Mouse (Mus musculus): ENCODE results near the gene Gm3149. TPM values are rescaled to one million over a fixed set of nuclear protein-coding genes. Genes with fewer than 3 reads are reported as not detected.
"Not testable (repeated sequence)": the region's sequence is repeated elsewhere in the genome, so short reads cannot be mapped to it uniquely, and the experiment has no call there.

The Gm3149 gene
- not detected in 2 replicates for polyA plus RNA-seq (2015; fragmentation: Nextera tagmentation; extraction: Ambion mirVana)

GRCm38 (mm10) chr14:4316983-4317382, at the start of gene Gm3149:
TSS of gene Gm3149 (plus strand) at chr14:4317283.
- not testable (repeated sequence) for H3K4me3 ChIP-seq; ATAC-seq (replicated peaks; ENCODE audit: insufficient number of reproducible peaks, insufficient read depth, low FRiP score, low read depth); H3K9ac ChIP-seq; H3K4me2 ChIP-seq; H3K9me3 ChIP-seq (replicated peaks); H3K27ac ChIP-seq; H3K27me3 ChIP-seq; H3K36me3 ChIP-seq; H3K4me1 ChIP-seq (replicated peaks)
- no CpG with 5 or more reads among the region's 1 CpGs for WGBS

DNA sequence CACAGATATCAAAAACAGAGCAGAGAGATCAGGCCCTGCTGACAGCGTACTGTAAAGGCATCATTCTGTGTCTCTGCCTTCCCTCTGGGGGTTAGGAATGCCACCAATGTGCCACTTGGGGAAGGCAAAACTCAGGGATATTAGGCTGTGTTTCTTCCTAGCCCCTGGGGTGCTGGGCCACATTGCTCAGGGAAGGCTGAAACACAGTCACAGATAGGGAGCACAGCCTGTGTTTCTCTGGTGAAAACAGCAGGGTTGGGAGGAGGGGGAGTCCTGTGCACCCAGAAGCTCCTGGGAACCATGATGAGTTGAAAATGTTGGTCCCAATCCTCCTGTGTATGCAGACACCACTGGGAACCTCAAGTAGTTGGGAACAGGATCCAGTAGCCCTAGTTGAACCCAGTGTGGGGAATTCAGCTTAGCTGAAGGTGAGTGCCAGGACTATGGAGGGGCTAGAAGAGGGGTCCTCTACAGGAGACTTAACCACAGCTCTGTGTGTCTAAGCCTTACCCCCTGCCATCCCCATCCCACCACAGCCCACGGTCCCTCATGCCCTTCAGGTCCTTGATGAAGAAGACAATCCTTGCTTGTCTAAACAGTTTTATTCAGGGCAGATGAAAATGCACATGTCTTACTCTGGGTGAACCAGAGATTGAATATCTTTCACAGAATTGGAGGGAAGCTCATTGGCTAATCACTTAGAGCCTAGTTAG, 47.7 kb upstream of the Gm3149 start:
- not testable (repeated sequence) for H3K4me2 ChIP-seq; H3K4me1 ChIP-seq (replicated peaks); H3K9ac ChIP-seq; H3K27me3 ChIP-seq; ATAC-seq (replicated peaks; ENCODE audit: insufficient number of reproducible peaks, insufficient read depth, low FRiP score, low read depth); H3K27ac ChIP-seq; H3K9me3 ChIP-seq (replicated peaks); H3K36me3 ChIP-seq; H3K4me3 ChIP-seq
- 72% methylated on average over 2 of the region's 2 CpGs for WGBS

DNA sequence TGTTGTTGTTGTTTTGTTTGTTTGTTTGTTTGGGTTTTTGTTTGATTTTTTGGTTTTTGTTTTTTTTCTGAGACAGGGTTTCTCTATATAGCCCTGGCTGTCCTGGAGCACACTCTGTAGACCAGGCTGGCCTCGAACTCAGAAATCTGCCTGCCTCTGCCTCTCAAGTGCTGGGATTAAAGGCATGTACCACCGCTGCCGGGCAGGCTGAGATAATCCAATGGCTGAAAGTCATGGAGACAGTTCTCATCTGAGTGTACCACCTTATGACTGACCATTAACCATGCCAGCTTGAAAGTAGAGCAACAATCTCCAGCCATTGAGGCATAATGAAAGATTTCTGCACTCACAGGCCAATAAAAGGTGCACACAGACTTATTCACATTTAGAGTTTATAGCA, 37.3 kb upstream of the Gm3149 start:
- H3K36me3 ChIP-seq; H3K4me3 ChIP-seq; H3K9me3 ChIP-seq (replicated peaks); ATAC-seq (replicated peaks; ENCODE audit: insufficient number of reproducible peaks, insufficient read depth, low FRiP score, low read depth); H3K9ac ChIP-seq; H3K4me1 ChIP-seq (replicated peaks); H3K27ac ChIP-seq; H3K4me2 ChIP-seq; H3K27me3 ChIP-seq: not testable (repeated sequence)
- 77% methylated on average over 3 of the region's 3 CpGs for WGBS

DNA sequence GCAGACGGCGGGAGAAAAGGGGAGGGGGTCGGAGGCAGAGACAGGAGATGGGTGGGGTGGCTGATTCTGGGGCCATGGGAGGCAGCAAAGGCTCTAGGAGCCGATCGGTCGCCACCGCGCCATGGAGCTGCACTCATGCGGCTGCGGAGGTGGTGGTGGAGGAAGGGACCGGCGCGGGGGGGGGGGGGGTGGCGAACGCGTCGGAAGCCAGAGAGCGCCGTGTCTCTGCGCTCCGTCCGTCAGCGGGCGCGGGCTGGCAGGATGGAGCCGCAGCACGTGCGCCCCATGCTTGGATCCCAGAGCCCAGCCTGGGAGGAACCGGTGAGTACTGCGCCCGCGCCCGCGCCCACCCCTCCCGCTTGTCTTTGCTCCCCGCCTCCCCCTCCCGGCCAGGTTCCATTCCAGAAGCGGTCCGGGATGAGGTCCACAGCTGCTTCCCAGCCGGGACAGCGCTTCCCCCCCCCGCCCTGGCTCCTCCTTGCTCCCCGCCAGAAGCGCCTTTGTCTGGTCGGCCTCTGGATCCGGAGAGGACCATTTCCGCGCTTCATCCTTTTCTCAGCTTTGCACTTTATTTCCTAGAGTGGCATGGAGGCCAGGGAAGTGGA, 17.5 kb downstream of the Gm3149 start, which contains the start of gene 2610042L04Rik:
Gene 2610042L04Rik (plus strand): TSS at position 288 of the 605 bp plus-strand sequence.
- H3K9me3 ChIP-seq (replicated peaks); ATAC-seq (replicated peaks; ENCODE audit: insufficient number of reproducible peaks, insufficient read depth, low FRiP score, low read depth); H3K27me3 ChIP-seq; H3K27ac ChIP-seq; H3K4me1 ChIP-seq (replicated peaks); H3K36me3 ChIP-seq; H3K9ac ChIP-seq: not testable (repeated sequence)
- peak within 1 kb of the TSS; percentile 41 for H3K4me3 ChIP-seq
- WGBS = 2% methylated on average over 23 of the region's 48 CpGs
- H3K4me2 ChIP-seq = peak within 1 kb of the TSS; percentile 73

- not testable (repeated sequence) for H3K27ac ChIP-seq; H3K4me2 ChIP-seq; H3K27me3 ChIP-seq; H3K9me3 ChIP-seq (replicated peaks); ATAC-seq (replicated peaks; ENCODE audit: insufficient number of reproducible peaks, insufficient read depth, low FRiP score, low read depth); H3K36me3 ChIP-seq; H3K9ac ChIP-seq; H3K4me3 ChIP-seq; H3K4me1 ChIP-seq (replicated peaks)
- WGBS = 12% methylated on average over 8 of the region's 8 CpGs
Observed at GRCm38 (mm10) chr14:4335506-4335905, 18.4 kb downstream of the Gm3149 start.

GRCm38 (mm10) chr14:4368991-4369390, 51.9 kb downstream of the Gm3149 start:
- not testable (repeated sequence) for H3K27ac ChIP-seq

GRCm38 (mm10) chr14:4369691-4370090, 52.6 kb downstream of the Gm3149 start:
- not testable (repeated sequence) for H3K4me2 ChIP-seq; H3K27ac ChIP-seq; ATAC-seq (replicated peaks; ENCODE audit: insufficient number of reproducible peaks, insufficient read depth, low FRiP score, low read depth); H3K4me3 ChIP-seq; H3K4me1 ChIP-seq (replicated peaks); H3K9ac ChIP-seq; H3K36me3 ChIP-seq; H3K9me3 ChIP-seq (replicated peaks); H3K27me3 ChIP-seq
- WGBS = 62% methylated on average over 3 of the region's 3 CpGs

More at GRCm38 (mm10) chr14:4368991-4369390, 51.9 kb downstream of the Gm3149 start:
- not testable (repeated sequence) for H3K9me3 ChIP-seq (replicated peaks); H3K27me3 ChIP-seq; ATAC-seq (replicated peaks; ENCODE audit: insufficient number of reproducible peaks, insufficient read depth, low FRiP score, low read depth); H3K36me3 ChIP-seq; H3K4me3 ChIP-seq; H3K9ac ChIP-seq; H3K4me2 ChIP-seq; H3K4me1 ChIP-seq (replicated peaks)
- WGBS = 80% methylated on average over 3 of the region's 3 CpGs

Other genes with a start within 250 kb of the Gm3149 start
- not detected in 2 replicates for gene Gm3115, start 233.2 kb upstream of the Gm3149 start, polyA plus RNA-seq (2015; fragmentation: Nextera tagmentation; extraction: Ambion mirVana)
- 2.0 TPM in 1 of 2 replicates, not detected in the other for gene Gm8108, start 206.8 kb upstream of the Gm3149 start, polyA plus RNA-seq (2015; fragmentation: Nextera tagmentation; extraction: Ambion mirVana)
- gene Gm3127, start 152.3 kb upstream of the Gm3149 start, polyA plus RNA-seq (2015; fragmentation: Nextera tagmentation; extraction: Ambion mirVana) = not detected in 2 replicates
- 0.18 and 0.23 TPM in 2 replicates for gene Gm2974, start 134.7 kb upstream of the Gm3149 start, polyA plus RNA-seq (2015; fragmentation: Nextera tagmentation; extraction: Ambion mirVana)
- gene Gm3138, start 67.7 kb upstream of the Gm3149 start, polyA plus RNA-seq (2015; fragmentation: Nextera tagmentation; extraction: Ambion mirVana) = not detected in 2 replicates
- 0.16 TPM in 2 replicates for gene 2610042L04Rik, start 17.5 kb downstream of the Gm3149 start, polyA plus RNA-seq (2015; fragmentation: Nextera tagmentation; extraction: Ambion mirVana)
- not detected in 2 replicates for gene Gm3159, start 80.2 kb downstream of the Gm3149 start, polyA plus RNA-seq (2015; fragmentation: Nextera tagmentation; extraction: Ambion mirVana)
- 0.09 TPM in 1 of 2 replicates, not detected in the other for gene Gm3164, start 98.2 kb downstream of the Gm3149 start, polyA plus RNA-seq (2015; fragmentation: Nextera tagmentation; extraction: Ambion mirVana)
- gene Gm3173, start 113.7 kb downstream of the Gm3149 start, polyA plus RNA-seq (2015; fragmentation: Nextera tagmentation; extraction: Ambion mirVana) = 0.43 TPM in 1 of 2 replicates, not detected in the other
- gene Gm3182, start 164.5 kb downstream of the Gm3149 start, polyA plus RNA-seq (2015; fragmentation: Nextera tagmentation; extraction: Ambion mirVana) = not detected in 2 replicates
- gene Gm3047, start 238.1 kb downstream of the Gm3149 start, polyA plus RNA-seq (2015; fragmentation: Nextera tagmentation; extraction: Ambion mirVana) = not detected in 2 replicates